Mouse (Mus musculus): ENCODE measurements around the gene Hnrnpab. TPM values are rescaled to one million over a fixed set of nuclear protein-coding genes. Genes with fewer than 3 reads are reported as not detected.
"Not testable (repeated sequence)": the region's sequence is repeated elsewhere in the genome, so short reads cannot be mapped to it uniquely, and the experiment has no call there.

The Hnrnpab gene
- total and polyA plus RNA-seq, 2 experiments, result 96.9 to 103 TPM

DNA sequence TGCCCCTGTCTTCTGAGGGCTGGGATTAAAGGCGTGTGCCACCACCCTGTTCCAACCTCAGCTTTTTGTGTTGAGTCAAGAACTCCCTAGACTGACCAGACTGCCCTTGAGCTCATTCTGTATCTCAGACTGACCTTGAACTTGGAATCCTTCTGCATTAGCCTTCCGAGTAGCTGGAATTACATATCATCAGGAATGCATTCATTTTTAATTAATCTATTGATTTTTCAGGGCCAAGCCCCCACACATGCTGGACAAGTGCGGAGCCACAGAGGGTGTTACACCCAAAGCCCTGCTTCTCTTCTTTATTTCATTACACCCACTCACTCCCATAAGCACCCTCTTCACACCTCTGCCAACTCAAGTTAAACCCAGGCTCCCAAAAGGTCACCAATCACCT, 27.1 kb upstream of the Hnrnpab start:
- DNase-seq (ENCODE audit: extremely low read depth, low read depth, low spot score), result no peak
- Histone ChIP-seq H3K79me2 (ENCODE audit: control insufficient read depth, insufficient read depth, low read length) (peaks cover 12% of the 10 kb centered on the region; the same call in 1 of the 2 replicates), H3K4me3 (ENCODE audit: insufficient read depth, low read depth, low read length) (no peak overlapping the region), H3K27me3 (ENCODE audit: control insufficient read depth, insufficient read depth, low read length) (no peaks in the 10 kb centered on the region), H3K4me1 (ENCODE audit: control insufficient read depth, insufficient read depth, low read length) (peaks cover 6% of the 10 kb centered on the region), H3K9ac (ENCODE audit: low read depth, low read length) (no peak overlapping the region), H3K36me3 (ENCODE audit: control insufficient read depth, insufficient read depth, low read length) (0 out of 2 replicates have a peak, but pooled peaks cover 2% of the 10 kb centered on the region), H3K27ac (replicated peaks; ENCODE audit: insufficient read depth, low read depth, low read length) (no peak overlapping the region)
- WGBS, result 82% methylated on average over 3 of the region's 3 CpGs
- no peak for TF ChIP-seq POLR2A (IDR thresholded peaks at IDR 0.05; ENCODE audit: extremely low read depth, insufficient read depth, low read length)
- TF ChIP-seq CTCF (IDR thresholded peaks at IDR 0.05; ENCODE audit: low read depth, low read length), result no peak

DNA sequence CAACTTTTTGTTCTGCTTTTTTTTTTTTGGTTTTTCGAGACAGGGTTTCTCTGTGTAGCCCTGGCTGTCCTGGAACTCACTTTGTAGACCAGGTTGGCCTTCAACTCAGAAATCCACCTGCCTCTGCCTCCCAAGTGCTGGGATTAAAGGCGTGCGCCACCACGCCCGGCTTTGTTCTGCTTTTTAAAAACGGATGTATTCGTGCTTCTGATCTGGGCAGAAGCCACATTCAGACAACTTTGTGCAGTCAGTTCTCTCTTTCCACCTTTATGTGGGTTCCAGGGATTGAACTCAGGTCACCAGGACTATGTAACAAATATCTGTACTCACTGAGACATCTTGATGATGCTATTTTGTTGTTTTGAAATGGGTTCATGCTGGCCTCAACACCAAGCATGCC, 26.6 kb upstream of the Hnrnpab start:
- WGBS, result 89% methylated on average over 7 of the region's 7 CpGs

DNA sequence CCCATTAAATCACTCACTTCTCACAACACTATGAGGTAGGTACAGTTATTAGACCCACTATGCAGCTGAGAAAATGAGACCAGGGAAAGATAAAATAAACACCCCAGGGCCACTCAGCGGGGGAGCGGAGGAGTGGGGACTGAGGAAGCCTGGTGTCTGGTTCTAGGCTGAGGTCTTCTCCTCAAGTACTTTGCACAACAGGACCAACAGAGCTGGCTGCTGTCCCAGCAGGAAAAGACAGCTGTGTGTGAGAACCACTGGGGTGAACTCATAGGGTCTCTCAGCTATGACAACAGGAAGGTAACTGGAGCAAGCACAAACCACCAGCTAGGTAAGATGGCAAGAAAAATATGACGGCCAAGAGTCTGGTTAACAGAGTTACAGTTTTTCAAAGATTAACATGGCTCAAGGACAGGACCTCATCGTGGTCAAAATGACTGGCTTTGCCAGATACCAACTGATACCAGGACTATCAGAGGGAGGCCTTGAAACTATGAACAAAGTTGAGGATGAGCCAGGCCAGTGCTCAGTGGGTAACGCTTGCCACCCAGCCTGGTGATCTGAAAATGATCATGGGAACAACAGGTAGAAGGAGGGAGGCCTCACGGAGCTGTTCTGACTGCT, 25.6 kb upstream of the Hnrnpab start:
- 58% methylated on average over 6 of the region's 6 CpGs for WGBS
- no peak overlapping the region for H3K9ac ChIP-seq (ENCODE audit: low read depth, low read length)
- no peaks in the 10 kb centered on the region for H3K27me3 ChIP-seq (ENCODE audit: control insufficient read depth, insufficient read depth, low read length)
- no peak overlapping the region for H3K4me3 ChIP-seq (ENCODE audit: insufficient read depth, low read depth, low read length)
- peaks cover 6% of the 10 kb centered on the region for H3K4me1 ChIP-seq (ENCODE audit: control insufficient read depth, insufficient read depth, low read length)
- DNase-seq (ENCODE audit: extremely low read depth, low read depth, low spot score), result peak; percentile 79
- peaks cover 6% of the 10 kb centered on the region; the same call in 1 of the 2 replicates for H3K36me3 ChIP-seq (ENCODE audit: control insufficient read depth, insufficient read depth, low read length)
- TF ChIP-seq CTCF (IDR thresholded peaks at IDR 0.05; ENCODE audit: low read depth, low read length) (no peak), POLR2A (IDR thresholded peaks at IDR 0.05; ENCODE audit: extremely low read depth, insufficient read depth, low read length) (no peak)
- no peak overlapping the region for H3K27ac ChIP-seq (replicated peaks; ENCODE audit: insufficient read depth, low read depth, low read length)
- H3K79me2 ChIP-seq (ENCODE audit: control insufficient read depth, insufficient read depth, low read length), result peaks cover 12% of the 10 kb centered on the region; the same call in 1 of the 2 replicates

More for the DNA sequence above, 26.6 kb upstream of the Hnrnpab start:
- H3K36me3 ChIP-seq (ENCODE audit: control insufficient read depth, insufficient read depth, low read length); H3K9ac ChIP-seq (ENCODE audit: low read depth, low read length); H3K27ac ChIP-seq (replicated peaks; ENCODE audit: insufficient read depth, low read depth, low read length); H3K4me1 ChIP-seq (ENCODE audit: control insufficient read depth, insufficient read depth, low read length); H3K27me3 ChIP-seq (ENCODE audit: control insufficient read depth, insufficient read depth, low read length); DNase-seq (ENCODE audit: extremely low read depth, low read depth, low spot score); H3K4me3 ChIP-seq (ENCODE audit: insufficient read depth, low read depth, low read length): not testable (repeated sequence)
- H3K79me2 ChIP-seq (ENCODE audit: control insufficient read depth, insufficient read depth, low read length), result peaks cover 12% of the 10 kb centered on the region; the same call in 1 of the 2 replicates

DNA sequence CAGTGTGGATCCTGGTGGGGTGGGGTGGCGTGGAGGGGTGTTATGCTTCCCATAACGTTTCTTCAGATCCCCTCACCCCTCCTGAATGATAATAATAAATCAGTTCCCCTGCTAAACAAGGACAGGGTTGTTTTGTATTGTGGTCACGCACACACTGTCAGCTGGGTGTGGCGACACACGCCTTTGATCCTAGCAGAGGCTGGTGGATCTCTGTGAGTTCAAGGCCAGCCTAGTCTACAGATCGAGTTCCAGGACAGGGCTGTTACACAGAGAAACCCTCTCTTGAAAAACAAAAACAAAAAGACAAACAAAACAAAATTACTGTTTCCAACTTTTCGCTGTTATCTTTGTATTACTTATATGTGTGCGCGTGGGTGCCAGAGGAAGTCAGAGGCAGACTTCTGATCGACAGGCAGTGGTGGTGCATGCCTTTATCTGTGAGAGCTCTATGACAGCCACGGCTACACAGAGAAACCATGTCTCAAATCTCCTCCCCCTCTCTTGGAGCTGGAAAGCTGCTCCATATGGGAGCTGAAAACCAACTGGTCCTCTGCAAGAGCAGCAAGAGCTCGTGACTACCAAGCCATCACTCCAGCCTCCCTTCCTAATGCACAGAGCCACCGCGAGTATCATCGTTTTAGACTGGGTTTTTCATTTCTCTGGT, 23.1 kb upstream of the Hnrnpab start:
- no peak for TF ChIP-seq CTCF (IDR thresholded peaks at IDR 0.05; ENCODE audit: low read depth, low read length)
- no peak for TF ChIP-seq POLR2A (IDR thresholded peaks at IDR 0.05; ENCODE audit: extremely low read depth, insufficient read depth, low read length)
- Histone ChIP-seq H3K9ac (ENCODE audit: low read depth, low read length) (no peak overlapping the region), H3K79me2 (ENCODE audit: control insufficient read depth, insufficient read depth, low read length) (peaks cover 12% of the 10 kb centered on the region; the same call in 1 of the 2 replicates), H3K27me3 (ENCODE audit: control insufficient read depth, insufficient read depth, low read length) (no peaks in the 10 kb centered on the region), H3K27ac (replicated peaks; ENCODE audit: insufficient read depth, low read depth, low read length) (no peak overlapping the region), H3K4me3 (ENCODE audit: insufficient read depth, low read depth, low read length) (no peak overlapping the region), H3K36me3 (ENCODE audit: control insufficient read depth, insufficient read depth, low read length) (peaks cover 11% of the 10 kb centered on the region), H3K4me1 (ENCODE audit: control insufficient read depth, insufficient read depth, low read length) (no peaks in the 10 kb centered on the region; the same call in 1 of the 2 replicates)
- 80% methylated on average over 15 of the region's 15 CpGs for WGBS
- DNase-seq (ENCODE audit: extremely low read depth, low read depth, low spot score), result no peak

DNA sequence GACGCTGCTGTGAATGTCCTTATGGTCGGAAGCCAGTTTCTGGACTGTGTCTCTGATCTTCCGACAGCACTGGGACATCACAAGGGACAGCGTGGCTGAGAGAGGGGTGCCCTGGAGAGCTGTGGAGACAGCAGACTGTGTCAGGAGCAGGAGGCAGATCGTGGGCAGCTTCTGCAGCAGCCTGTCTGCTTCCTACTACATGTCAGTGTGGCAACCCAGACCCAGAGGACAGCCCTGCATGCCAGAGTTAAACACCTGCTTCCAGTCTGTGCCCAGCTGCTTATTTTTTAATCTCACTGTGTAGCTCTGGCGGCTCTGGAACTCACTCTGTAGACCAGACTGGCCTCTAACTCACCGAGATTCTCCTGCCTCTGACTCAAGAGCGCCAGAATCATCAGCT, 21.3 kb upstream of the Hnrnpab start:
- peaks cover 13% of the 10 kb centered on the region for H3K36me3 ChIP-seq (ENCODE audit: control insufficient read depth, insufficient read depth, low read length)
- peaks cover 10% of the 10 kb centered on the region; the same call in 1 of the 2 replicates for H3K79me2 ChIP-seq (ENCODE audit: control insufficient read depth, insufficient read depth, low read length)
- 91% methylated on average over 8 of the region's 8 CpGs for WGBS

DNA sequence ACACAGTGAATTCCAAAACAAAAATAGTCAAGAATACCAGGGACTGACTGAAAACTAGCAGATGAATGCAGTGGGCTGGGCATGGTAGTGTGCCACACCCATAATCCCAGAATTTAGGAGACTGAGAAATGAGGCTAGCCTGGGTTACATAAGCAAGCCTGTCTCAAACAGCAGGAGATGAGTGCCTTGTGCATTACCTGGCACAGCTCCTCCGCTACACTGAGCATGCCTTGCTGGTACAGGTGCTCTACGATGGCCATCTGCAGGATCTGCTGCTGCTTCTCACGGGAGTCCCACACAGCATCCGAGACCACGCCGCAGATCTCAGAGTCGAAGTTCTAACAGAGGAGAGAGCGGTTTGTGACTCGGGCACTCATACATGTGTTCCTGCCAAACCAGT, 20.8 kb upstream of the Hnrnpab start:
- H3K4me3 ChIP-seq (ENCODE audit: insufficient read depth, low read depth, low read length), result no peak overlapping the region
- H3K27me3 ChIP-seq (ENCODE audit: control insufficient read depth, insufficient read depth, low read length), result no peaks in the 10 kb centered on the region
- peaks cover 10% of the 10 kb centered on the region; the same call in 1 of the 2 replicates for H3K79me2 ChIP-seq (ENCODE audit: control insufficient read depth, insufficient read depth, low read length)
- H3K4me1 ChIP-seq (ENCODE audit: control insufficient read depth, insufficient read depth, low read length), result no peaks in the 10 kb centered on the region
- DNase-seq (ENCODE audit: extremely low read depth, low read depth, low spot score), result no peak
- 98% methylated on average over 9 of the region's 9 CpGs for WGBS
- no peak overlapping the region for H3K27ac ChIP-seq (replicated peaks; ENCODE audit: insufficient read depth, low read depth, low read length)
- H3K36me3 ChIP-seq (ENCODE audit: control insufficient read depth, insufficient read depth, low read length), result peaks cover 13% of the 10 kb centered on the region
- no peak overlapping the region for H3K9ac ChIP-seq (ENCODE audit: low read depth, low read length)
- TF ChIP-seq POLR2A (IDR thresholded peaks at IDR 0.05; ENCODE audit: extremely low read depth, insufficient read depth, low read length) (no peak), CTCF (IDR thresholded peaks at IDR 0.05; ENCODE audit: low read depth, low read length) (no peak)

More for the DNA sequence above, 21.3 kb upstream of the Hnrnpab start:
- H3K4me1 ChIP-seq (ENCODE audit: control insufficient read depth, insufficient read depth, low read length), result no peaks in the 10 kb centered on the region
- no peaks in the 10 kb centered on the region for H3K27me3 ChIP-seq (ENCODE audit: control insufficient read depth, insufficient read depth, low read length)
- no peak overlapping the region for H3K9ac ChIP-seq (ENCODE audit: low read depth, low read length)
- no peak overlapping the region for H3K4me3 ChIP-seq (ENCODE audit: insufficient read depth, low read depth, low read length)
- H3K27ac ChIP-seq (replicated peaks; ENCODE audit: insufficient read depth, low read depth, low read length), result no peak overlapping the region
- no peak for DNase-seq (ENCODE audit: extremely low read depth, low read depth, low spot score)
- TF ChIP-seq CTCF (IDR thresholded peaks at IDR 0.05; ENCODE audit: low read depth, low read length) (no peak), POLR2A (IDR thresholded peaks at IDR 0.05; ENCODE audit: extremely low read depth, insufficient read depth, low read length) (no peak)
